Mouse (Mus musculus) liver, embryonic 11.5 days (tissue): ENCODE measurements around the gene Rrp36. TPM values are rescaled to one million over a fixed set of nuclear protein-coding genes. Genes with fewer than 3 reads are reported as not detected.
A peak's percentile ranks its signal among the peaks of the same experiment; 100 is the strongest.

ENCODE experiments used
- ATAC-seq: fragments of 200-750 bp; cut with Nextera tagmentation; replicated peaks from 2 replicates; pipeline ENCODE4 v1.8.0; 2017; ENCODE audit warnings: moderate number of reproducible peaks, mild to moderate bottlenecking, moderate TSS enrichment, moderate library complexity; ENCODE audit not compliant: low FRiP score
- DNase-seq: peaks from one replicate; pipeline ENCODE4 v3.0.0-alpha.2; 2017; ENCODE audit warnings: low spot score
- H3K27ac ChIP-seq: fragments of 300-500 bp; sonication (generic); 2 replicates; pipeline ENCODE4 v1.5.1; 2014; ENCODE audit warnings: mild to moderate bottlenecking, low read depth, low read length, control low read depth
- H3K27me3 ChIP-seq: fragments of 300-500 bp; sonication (generic); replicated peaks from 2 replicates; pipeline ENCODE4 v1.6.1; 2014; ENCODE audit warnings: low read length, mixed read lengths; ENCODE audit not compliant: control insufficient read depth, insufficient read depth
- H3K36me3 ChIP-seq: fragments of 300-500 bp; sonication (generic); 2 replicates; pipeline ENCODE4 v1.6.1; 2014; ENCODE audit warnings: mild to moderate bottlenecking, low read length, moderate library complexity, mixed read lengths; ENCODE audit not compliant: control insufficient read depth, insufficient read depth
- H3K4me1 ChIP-seq: fragments of 300-500 bp; sonication (generic); replicated peaks from 2 replicates; pipeline ENCODE4 v1.6.1; 2014; ENCODE audit warnings: low read length, mixed read lengths; ENCODE audit not compliant: control insufficient read depth, insufficient read depth
- H3K4me2 ChIP-seq: fragments of 300-500 bp; sonication (generic); 2 replicates; pipeline ENCODE4 v1.6.1; 2014; ENCODE audit warnings: mild to moderate bottlenecking, control low read depth, moderate library complexity
- H3K4me3 ChIP-seq: fragments of 300-500 bp; sonication (generic); 2 replicates; pipeline ENCODE4 v1.5.1; 2014; ENCODE audit warnings: low read depth, low read length, control low read depth
- H3K9ac ChIP-seq: fragments of 300-500 bp; sonication (generic); 2 replicates; pipeline ENCODE4 v1.6.1; 2014; ENCODE audit warnings: low read depth, low read length, control low read depth
- H3K9me3 ChIP-seq: fragments of 300-500 bp; sonication (generic); 2 replicates; pipeline ENCODE4 v1.6.1; 2016; ENCODE audit warnings: low read length, inconsistent platforms, mixed read lengths; ENCODE audit not compliant: control insufficient read depth
- WGBS: fragments of 180-500 bp; shearing (Covaris S2); extraction: QIAGEN DNeasy Blood & Tissue Kit; methylation state at CpG from one replicate; pipeline ENCODE4 v1.1.7; 2014; 5-methylcytosine and 5-hydroxymethylcytosine counted together
- polyA plus RNA-seq: library from polyadenylated mRNA; unstranded; fragments of >200 nt; fragmentation: Nextera tagmentation; extraction: Ambion mirVana; gene quantifications from 2 replicates; pipeline ENCODE4 v1.2.1, GENCODE M21; 2014

Rrp36 gene
- polyA plus RNA-seq, 1 experiment from 2014 or later, result 56.5 TPM

DNA sequence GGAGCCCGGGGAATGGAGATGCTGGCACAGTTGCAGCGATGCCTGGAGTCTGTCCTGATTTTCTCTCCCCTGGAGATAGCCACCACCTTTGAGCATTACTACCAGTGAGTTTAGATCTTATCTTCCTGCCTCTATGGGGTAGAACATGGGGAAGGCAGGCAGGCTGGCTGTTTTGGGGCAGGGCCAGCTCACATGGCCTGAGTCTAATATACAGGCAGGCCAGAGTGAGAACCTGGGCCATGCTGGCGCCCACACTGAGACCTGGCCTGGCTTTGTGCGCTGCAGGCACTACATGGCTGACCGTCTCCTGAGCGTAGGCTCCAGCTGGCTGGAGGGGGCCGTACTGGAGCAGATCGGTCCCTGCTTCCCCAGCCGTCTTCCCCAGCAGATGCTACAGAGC is 12.8 kb downstream of the Rrp36 start:
- Histone ChIP-seq H3K4me3 (no peak overlapping the region), H3K27ac (no peak overlapping the region), H3K27me3 (no peaks in the 10 kb centered on the region), H3K4me1 (no peaks in the 10 kb centered on the region), H3K9me3 (no peaks in the 10 kb centered on the region), H3K4me2 (no peak overlapping the region), H3K36me3 (peaks cover 56% of the 10 kb centered on the region), H3K9ac (no peak overlapping the region)
- no peak for ATAC-seq
- DNase-seq, result no peak
- WGBS, result 91% methylated on average over 9 of the region's 9 CpGs

DNA sequence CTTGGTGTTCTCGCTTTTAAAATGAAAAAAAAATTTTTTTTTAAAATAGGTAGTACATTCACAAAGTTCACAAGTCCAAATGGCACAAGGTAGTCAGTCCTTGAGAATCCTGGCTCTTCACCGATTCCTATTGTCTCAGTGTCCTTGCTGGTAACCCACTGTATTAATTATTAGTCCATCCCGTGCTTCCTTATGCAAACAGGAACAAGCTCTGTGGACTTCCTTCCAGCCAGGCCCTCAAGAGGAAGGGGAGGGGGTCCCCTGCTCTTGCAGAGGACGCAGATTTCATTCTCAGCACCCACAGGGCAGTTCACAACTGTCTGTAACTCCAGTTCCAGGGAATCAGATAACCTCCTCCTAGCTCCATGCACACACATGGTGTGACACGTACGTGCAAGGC is 18.1 kb downstream of the Rrp36 start:
- DNase-seq (no peak), ATAC-seq (no peak)
- Histone ChIP-seq H3K36me3 (peaks cover 52% of the 10 kb centered on the region), H3K27me3 (no peaks in the 10 kb centered on the region), H3K4me3 (no peak overlapping the region), H3K4me2 (no peak overlapping the region), H3K9me3 (no peaks in the 10 kb centered on the region), H3K27ac (no peak overlapping the region), H3K9ac (no peak overlapping the region), H3K4me1 (peaks cover 12% of the 10 kb centered on the region; the same call in 1 of the 2 replicates)
- 76% methylated on average over 6 of the region's 6 CpGs for WGBS

DNA sequence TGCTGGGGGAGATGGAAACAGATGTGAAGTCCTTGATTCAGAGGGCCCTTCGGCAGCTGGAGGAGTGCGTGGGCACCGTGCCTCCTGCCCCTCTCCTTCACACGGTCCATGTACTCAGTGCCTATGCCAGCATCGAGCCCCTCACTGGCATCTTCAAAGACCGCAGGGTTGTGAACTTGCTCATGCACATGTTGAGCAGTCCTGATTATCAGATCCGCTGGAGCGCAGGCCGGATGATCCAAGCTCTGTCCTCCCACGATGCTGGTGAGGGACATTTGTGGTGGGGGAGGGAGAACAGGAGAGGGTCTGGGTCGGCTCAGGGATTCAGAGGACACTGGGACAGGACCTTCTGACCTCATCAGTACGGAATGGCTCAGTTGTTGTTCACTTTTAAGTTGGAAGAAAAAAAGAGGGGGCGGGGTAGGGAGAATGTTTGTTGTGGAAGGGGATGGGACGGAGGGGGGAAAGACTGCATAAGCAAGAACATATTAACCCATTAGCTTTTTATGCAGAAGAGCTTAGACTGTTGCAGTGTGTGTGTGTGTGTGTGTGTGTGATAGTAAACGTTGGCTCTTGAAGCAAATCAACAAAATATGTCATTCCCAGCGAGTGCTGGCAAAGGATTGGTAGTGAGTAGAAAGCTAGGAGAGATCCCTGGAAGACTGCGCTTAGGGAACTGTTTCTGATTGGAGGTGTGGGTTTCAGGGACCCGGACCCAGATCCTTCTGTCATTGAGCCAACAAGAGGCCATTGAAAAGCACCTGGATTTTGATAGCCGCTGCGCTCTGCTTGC is 22.2 kb downstream of the Rrp36 start:
- Histone ChIP-seq H3K27ac (no peak overlapping the region), H3K9me3 (no peaks in the 10 kb centered on the region), H3K4me1 (peaks cover 26% of the 10 kb centered on the region), H3K36me3 (peaks cover 24% of the 10 kb centered on the region), H3K27me3 (no peaks in the 10 kb centered on the region), H3K4me3 (peak overlapping the region; percentile 73), H3K4me2 (peak overlapping the region; percentile 70), H3K9ac (peak overlapping the region; percentile 83)
- no peak for ATAC-seq
- 75% methylated on average over 20 of the region's 20 CpGs for WGBS
- DNase-seq, result no peak

GRCm38 (mm10) chr17:46651292-46651691 is 22.9 kb downstream of the Rrp36 start:
- DNase-seq (no peak), ATAC-seq (no peak)
- H3K36me3 ChIP-seq, result peaks cover 24% of the 10 kb centered on the region
- peak overlapping the region; percentile 83 for H3K9ac ChIP-seq
- peak overlapping the region; percentile 70 for H3K4me2 ChIP-seq
- 72% methylated on average over 17 of the region's 17 CpGs for WGBS
- H3K9me3 ChIP-seq, result no peaks in the 10 kb centered on the region
- H3K4me1 ChIP-seq, result peaks cover 28% of the 10 kb centered on the region
- H3K27ac ChIP-seq, result peak overlapping the region; percentile 88; the same call in 1 of the 2 replicates
- H3K4me3 ChIP-seq, result peak overlapping the region; percentile 73
- H3K27me3 ChIP-seq, result no peaks in the 10 kb centered on the region

DNA sequence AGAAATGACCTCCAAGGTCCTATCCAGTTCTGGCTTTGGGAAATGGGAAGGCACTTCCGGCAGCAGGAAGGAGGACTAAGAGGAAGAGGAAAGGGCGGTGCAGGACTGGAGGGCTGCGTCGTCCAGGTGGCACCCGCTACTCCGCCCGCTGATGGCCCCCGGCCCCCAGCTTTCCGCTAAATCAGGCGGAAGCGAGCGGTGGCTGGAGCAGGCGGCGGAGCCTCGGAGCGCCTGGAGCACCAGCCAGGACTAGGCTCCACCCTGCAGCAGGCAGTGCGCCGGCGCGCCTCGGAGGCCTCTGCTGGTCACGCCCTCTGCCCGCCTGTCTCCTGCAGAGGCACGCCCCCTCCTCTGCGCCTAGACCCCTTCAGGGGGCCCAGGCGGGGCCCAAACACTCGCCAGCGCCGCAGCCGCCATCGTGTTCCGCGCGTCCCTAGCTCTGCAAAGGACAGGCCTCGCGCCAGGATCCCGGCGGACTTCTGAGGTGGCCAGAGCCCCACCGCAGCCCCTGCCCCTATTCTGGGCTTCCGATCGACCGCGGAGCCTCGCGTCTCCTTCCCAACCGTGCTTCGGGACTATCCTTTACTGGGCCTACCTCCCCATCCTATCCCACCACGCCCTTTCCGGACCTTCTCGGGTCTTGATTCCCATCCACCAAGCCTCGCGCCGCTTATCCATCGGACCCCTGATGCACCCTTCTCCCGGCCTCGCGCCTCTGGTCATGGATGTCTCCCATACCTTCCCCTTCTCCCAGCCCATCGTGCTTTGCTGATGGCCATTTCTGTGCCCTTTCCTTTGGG is 23.7 kb downstream of the Rrp36 start, which contains the start of gene Cul7:
Cul7 (plus strand) TSS at position 106 of the 800 bp plus-strand sequence.
- Histone ChIP-seq H3K27me3 (no peaks in the 10 kb centered on the region), H3K4me3 (peak within 1 kb of the TSS; percentile 73), H3K4me2 (peak within 1 kb of the TSS; percentile 70), H3K36me3 (peaks cover 19% of the 10 kb centered on the region), H3K9me3 (no peaks in the 10 kb centered on the region), H3K27ac (peak within 1 kb of the TSS; percentile 88), H3K9ac (peak within 1 kb of the TSS; percentile 83), H3K4me1 (peaks cover 27% of the 10 kb centered on the region)
- peak; percentile 91 for ATAC-seq
- WGBS, result under 1% methylated on average over 58 of the region's 58 CpGs
- DNase-seq, result peak; percentile 92

- WGBS, result 32% methylated on average over 15 of the region's 15 CpGs
- peak overlapping the region; percentile 88 for H3K27ac ChIP-seq
- H3K4me1 ChIP-seq, result peaks cover 32% of the 10 kb centered on the region
- DNase-seq, result no peak
- ATAC-seq, result no peak
- peaks cover 17% of the 10 kb centered on the region for H3K36me3 ChIP-seq
- peak overlapping the region; percentile 73 for H3K4me3 ChIP-seq
- H3K9ac ChIP-seq, result peak overlapping the region; percentile 83
- H3K27me3 ChIP-seq, result no peaks in the 10 kb centered on the region
- peak overlapping the region; percentile 70 for H3K4me2 ChIP-seq
- H3K9me3 ChIP-seq, result no peaks in the 10 kb centered on the region
Observed at GRCm38 (mm10) chr17:46649811-46650210, 24.3 kb downstream of the Rrp36 start.

DNA sequence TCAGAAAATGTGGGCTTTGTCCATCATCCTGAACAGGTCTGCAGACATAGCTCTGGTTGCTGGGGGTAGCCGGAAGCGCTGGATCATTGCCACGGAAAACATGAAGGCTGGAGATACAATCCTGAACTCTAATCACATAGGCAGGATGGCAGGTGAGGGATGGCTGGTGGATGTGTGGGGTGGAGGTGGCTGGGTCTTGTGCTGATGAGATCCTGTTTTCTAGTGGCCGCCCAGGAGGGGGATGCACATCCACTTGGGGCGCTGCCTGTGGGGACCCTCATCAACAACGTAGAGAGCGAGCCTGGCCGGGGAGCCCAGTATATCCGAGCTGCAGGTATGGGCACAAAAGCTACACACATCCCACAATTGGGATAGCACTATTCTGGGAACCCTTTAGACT is 25.7 kb downstream of the Rrp36 start:
- peaks cover 32% of the 10 kb centered on the region for H3K4me1 ChIP-seq

GRCm38 (mm10) chr17:46647279-46647678 is 26.9 kb downstream of the Rrp36 start:
- Histone ChIP-seq H3K36me3 (no peaks in the 10 kb centered on the region), H3K4me3 (peak overlapping the region; percentile 72), H3K9me3 (no peaks in the 10 kb centered on the region), H3K27ac (no peak overlapping the region), H3K27me3 (no peaks in the 10 kb centered on the region), H3K4me1 (peaks cover 32% of the 10 kb centered on the region), H3K9ac (peak overlapping the region; percentile 84), H3K4me2 (peak overlapping the region; percentile 86)
- DNase-seq (no peak), ATAC-seq (no peak)
- WGBS, result 92% methylated on average over 7 of the region's 7 CpGs

More for the DNA sequence above, 25.7 kb downstream of the Rrp36 start:
- ATAC-seq (no peak), DNase-seq (no peak)
- Histone ChIP-seq H3K4me3 (no peak overlapping the region), H3K27ac (no peak overlapping the region), H3K36me3 (peaks cover 3% of the 10 kb centered on the region; the same call in 1 of the 2 replicates), H3K4me2 (no peak overlapping the region), H3K27me3 (no peaks in the 10 kb centered on the region), H3K9ac (no peak overlapping the region), H3K9me3 (no peaks in the 10 kb centered on the region)
- 91% methylated on average over 9 of the region's 9 CpGs for WGBS
